Mouse (Mus musculus): ENCODE results near the gene Gfpt2.

The Gfpt2 gene

GRCm38 (mm10) chr11:49837717-49838407 is 43.9 kb downstream of the Gfpt2 start:
- no peak for DNase-seq (ENCODE audit: low spot score in 2 of 2)

- DNase-seq (ENCODE audit: low spot score in 2 of 2): no peak
Measured at GRCm38 (mm10) chr11:49840666-49841065, 46.7 kb downstream of the Gfpt2 start.

GRCm38 (mm10) chr11:49841886-49842285 is 47.9 kb downstream of the Gfpt2 start:
- no peak for DNase-seq (ENCODE audit: low spot score in 2 of 2)

GRCm38 (mm10) chr11:49842718-49843117 is 48.7 kb downstream of the Gfpt2 start:
- DNase-seq (ENCODE audit: low spot score in 2 of 2): no peak

- DNase-seq (ENCODE audit: low spot score in 2 of 2): no peak
Measured at GRCm38 (mm10) chr11:49844311-49844710, 50.3 kb downstream of the Gfpt2 start.

- DNase-seq (ENCODE audit: low spot score in 2 of 2): peak; percentile 57 to 71
Measured at GRCm38 (mm10) chr11:49844969-49845368, 51.0 kb downstream of the Gfpt2 start.

- DNase-seq (ENCODE audit: low spot score in 2 of 2): no peak
Measured at GRCm38 (mm10) chr11:49845958-49846357, 52.0 kb downstream of the Gfpt2 start.

GRCm38 (mm10) chr11:49846401-49847070 is 52.6 kb downstream of the Gfpt2 start, which contains the start of gene Mapk9:
Gene Mapk9, plus strand, starts transcription at chr11:49846751.
- peak; percentile 97 to 98 for DNase-seq (ENCODE audit: low spot score in 2 of 2)

- DNase-seq (ENCODE audit: low spot score in 2 of 2): no peak
Measured at GRCm38 (mm10) chr11:49847071-49847810, 53.3 kb downstream of the Gfpt2 start.

- DNase-seq (ENCODE audit: low spot score in 2 of 2): no peak
Measured at GRCm38 (mm10) chr11:49847811-49848078, 53.8 kb downstream of the Gfpt2 start.

- DNase-seq (ENCODE audit: low spot score in 2 of 2): no peak
Measured at GRCm38 (mm10) chr11:49848080-49848815, 54.3 kb downstream of the Gfpt2 start.

GRCm38 (mm10) chr11:49850331-49850730 is 56.4 kb downstream of the Gfpt2 start:
- DNase-seq (ENCODE audit: low spot score in 2 of 2): no peak

- DNase-seq (ENCODE audit: low spot score in 2 of 2): no peak
Measured at GRCm38 (mm10) chr11:49855144-49855543, 61.2 kb downstream of the Gfpt2 start.

GRCm38 (mm10) chr11:49861139-49861538 is 67.2 kb downstream of the Gfpt2 start:
- DNase-seq (ENCODE audit: low spot score in 2 of 2): no peak

GRCm38 (mm10) chr11:49863926-49864325 is 69.9 kb downstream of the Gfpt2 start:
- DNase-seq (ENCODE audit: low spot score in 2 of 2): no peak

GRCm38 (mm10) chr11:49867320-49867719 is 73.3 kb downstream of the Gfpt2 start:
- no peak for DNase-seq (ENCODE audit: low spot score in 2 of 2)

- DNase-seq (ENCODE audit: low spot score in 2 of 2): no peak
Measured at GRCm38 (mm10) chr11:49869762-49870161, 75.8 kb downstream of the Gfpt2 start.

- no peak for DNase-seq (ENCODE audit: low spot score in 2 of 2)
Measured at GRCm38 (mm10) chr11:49871914-49872313, 77.9 kb downstream of the Gfpt2 start.

GRCm38 (mm10) chr11:49872779-49873178 is 78.8 kb downstream of the Gfpt2 start:
- DNase-seq (ENCODE audit: low spot score in 2 of 2): no peak

- DNase-seq (ENCODE audit: low spot score in 2 of 2): peak; percentile 45 to 52
Measured at GRCm38 (mm10) chr11:49876948-49877817, 83.2 kb downstream of the Gfpt2 start.
